Mouse (Mus musculus) activated CD4-positive, CD25-positive, alpha-beta regulatory T cell, adult 4 months (primary cell): Measurements from ENCODE around the gene Dennd4c. TPM values are rescaled to one million over a fixed set of nuclear protein-coding genes. Genes with fewer than 3 reads are reported as not detected.

Source experiments
- ATAC-seq: one replicate; pipeline ENCODE4 v1.8.0; 2017
- polyA plus RNA-seq, 2 experiments: library from polyadenylated mRNA; unstranded; fragments of 100-300 nt; shearing (Covaris generic); gene quantifications; one replicate each; pipeline ENCODE4 v1.2.1; 2017

Gene Dennd4c
- polyA plus RNA-seq, 2 experiments from 2014 or later = 7.5 to 8.0 TPM

DNA sequence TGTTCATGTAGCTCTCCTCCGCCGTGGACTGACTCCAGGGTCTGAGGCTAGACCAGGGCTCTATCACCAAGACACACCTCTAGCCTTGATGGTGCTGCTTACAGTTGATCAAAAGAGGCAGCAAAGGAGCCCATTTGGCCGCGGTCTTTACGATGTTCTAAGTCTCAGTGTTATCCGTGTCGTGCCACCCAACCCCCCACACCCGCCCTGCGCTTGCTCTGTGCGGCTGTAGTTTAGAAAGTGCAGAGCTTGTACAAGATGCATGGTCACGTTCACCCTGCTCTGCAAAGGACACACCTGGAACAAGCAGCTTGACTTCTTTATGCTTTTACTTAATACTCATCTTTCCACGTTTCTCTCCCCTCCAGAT lies 137.4 kb downstream of the Dennd4c start:
- peak; percentile 53 for ATAC-seq

DNA sequence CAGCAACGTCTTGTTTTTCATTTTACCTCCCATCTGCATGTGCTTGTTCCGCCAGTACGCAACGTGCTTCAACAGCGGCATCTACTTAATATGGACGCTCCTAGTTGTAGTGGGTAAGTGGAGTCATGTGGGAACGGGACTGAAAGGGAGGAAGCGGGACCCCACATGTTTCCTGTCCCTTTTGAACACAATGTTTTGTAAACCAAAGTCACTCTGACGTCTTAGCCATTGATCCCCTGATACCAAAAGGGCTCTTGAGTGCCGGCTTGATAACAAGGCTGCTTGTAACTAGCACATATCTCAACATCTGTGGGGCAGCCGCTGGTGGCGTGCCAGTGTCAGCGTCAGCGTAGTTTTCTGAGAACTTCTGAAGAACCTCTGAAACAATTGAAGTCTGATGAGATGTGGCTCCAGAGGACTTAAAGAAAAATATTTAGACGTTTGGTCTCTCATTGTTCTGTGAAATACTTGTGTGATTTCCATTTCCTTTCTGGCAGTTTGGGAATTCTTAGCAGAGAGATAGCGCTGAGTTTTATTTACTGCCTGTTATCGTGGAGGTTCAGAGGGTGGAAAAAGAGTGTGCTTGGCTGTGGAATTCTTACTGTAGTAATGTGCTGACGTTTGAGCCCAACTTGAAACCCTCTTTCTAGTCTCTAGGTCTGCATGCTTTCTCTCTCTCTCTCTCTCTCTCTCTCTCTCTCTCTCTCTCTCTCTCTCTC lies 138.0 kb downstream of the Dennd4c start:
- peak; percentile 86 for ATAC-seq

DNA sequence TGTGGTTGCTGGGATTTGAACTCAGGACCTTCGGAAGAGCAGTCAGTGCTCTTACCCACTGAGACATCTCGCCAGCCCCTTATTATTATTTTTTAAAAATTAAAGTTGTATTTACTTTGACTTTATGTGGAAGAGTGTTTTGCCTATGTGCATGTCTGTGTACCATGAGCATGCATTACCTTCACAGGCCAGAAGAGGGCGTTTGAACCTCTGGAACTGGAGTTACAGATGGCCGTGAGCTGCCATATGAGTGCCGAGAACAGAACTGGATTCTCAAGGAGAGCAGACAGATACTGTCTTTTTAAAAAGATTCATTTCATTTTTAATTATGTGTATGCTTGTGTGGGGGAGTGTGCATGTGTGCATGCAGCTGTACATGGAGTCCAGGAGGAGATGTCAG lies 139.5 kb downstream of the Dennd4c start:
- ATAC-seq = no peak

DNA sequence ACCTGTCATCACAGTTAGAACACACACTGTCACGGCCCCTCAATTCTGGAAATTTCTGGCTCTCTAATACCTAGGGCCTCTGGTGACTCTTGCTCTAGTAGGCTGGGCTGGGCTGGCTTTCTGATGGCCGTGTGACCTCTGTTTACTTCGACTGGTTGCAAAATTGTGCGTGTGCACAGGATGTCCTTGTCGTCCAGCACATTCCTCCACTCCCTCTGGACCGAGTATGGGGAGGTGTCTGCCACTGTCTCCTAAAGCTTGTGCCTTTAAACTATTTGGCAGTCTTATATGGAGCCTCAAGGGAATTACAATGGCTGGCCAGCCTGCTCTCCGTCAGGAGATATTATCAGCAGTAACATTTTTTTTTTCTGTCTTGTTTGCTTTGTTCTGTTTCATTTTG lies 149.1 kb downstream of the Dennd4c start:
- ATAC-seq = no peak

DNA sequence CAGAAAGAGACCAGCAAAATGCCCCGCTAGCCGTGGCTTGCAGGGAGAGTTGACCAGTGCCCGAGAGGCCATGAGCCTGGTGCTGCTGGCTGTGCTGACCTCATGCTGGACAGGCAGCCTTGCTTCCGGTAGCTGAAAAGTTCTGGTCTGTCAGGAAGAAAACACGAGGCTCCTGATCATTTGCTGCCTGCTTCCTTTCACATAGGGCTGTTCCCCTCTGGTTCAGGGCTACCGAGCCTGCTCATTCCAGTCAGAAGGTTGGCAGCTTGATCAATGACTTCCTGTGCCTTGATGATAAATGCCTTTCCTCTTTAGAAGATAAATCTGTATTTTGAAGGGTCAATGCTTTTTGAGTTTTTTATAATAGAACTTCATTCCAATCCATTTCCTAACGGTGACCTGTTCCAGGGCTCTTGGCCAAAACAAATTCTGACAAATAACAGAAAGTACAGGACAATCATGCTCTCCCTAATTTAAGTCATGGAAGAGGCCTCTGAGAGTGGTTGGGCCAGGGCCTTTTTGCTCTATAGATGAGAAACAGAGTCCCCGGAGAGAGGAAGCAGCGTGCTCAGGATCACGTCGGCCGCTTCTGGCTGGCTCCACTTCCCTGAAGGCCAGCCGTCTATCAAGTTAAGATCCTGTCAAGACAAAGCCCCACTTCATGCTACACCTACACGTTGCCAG lies 150.6 kb downstream of the Dennd4c start:
- no peak for ATAC-seq

Other genes starting within 250 kb of the Dennd4c start
- gene Saxo1, start 190.2 kb upstream of the Dennd4c start, polyA plus RNA-seq = not detected
- 10 to 100 TPM; 35.9 to 59.0 TPM for gene Rraga, start 172.9 kb upstream of the Dennd4c start, polyA plus RNA-seq
- 10 to 100 TPM; 17.1 to 17.2 TPM for gene Haus6, start 136.5 kb upstream of the Dennd4c start, polyA plus RNA-seq
- gene Plin2, start 78.5 kb upstream of the Dennd4c start, polyA plus RNA-seq = 10 to 100 TPM; 16.2 to 29.6 TPM
- gene Rps6, start 108.9 kb downstream of the Dennd4c start, polyA plus RNA-seq = 1,000 to 10,000 TPM; 2,810 to 3,158 TPM
- gene Acer2, start 125.8 kb downstream of the Dennd4c start, polyA plus RNA-seq = 1 to 10 TPM; 5.8 to 6.4 TPM